Mouse (Mus musculus): Measurements from ENCODE around the gene Pinlyp.
A peak's percentile ranks its signal among the peaks of the same experiment; 100 is the strongest.
"Not testable (repeated sequence)": the region's sequence is repeated elsewhere in the genome, so short reads cannot be mapped to it uniquely, and the experiment has no call there.

The Pinlyp gene

GRCm38 (mm10) chr7:24525686-24526420 lies 20.1 kb downstream of the Pinlyp start:
- no peak for DNase-seq (ENCODE audit: low spot score in 2 of 2)

- DNase-seq (ENCODE audit: low spot score in 2 of 2) = no peak
These were observed 20.9 kb downstream of the Pinlyp start for GRCm38 (mm10) chr7:24524978-24525377.

GRCm38 (mm10) chr7:24523723-24524122 lies 22.2 kb downstream of the Pinlyp start:
- DNase-seq (ENCODE audit: low spot score in 2 of 2) = no peak

GRCm38 (mm10) chr7:24522805-24523204 lies 23.1 kb downstream of the Pinlyp start:
- no peak for DNase-seq (ENCODE audit: low spot score in 2 of 2)

- DNase-seq (ENCODE audit: low spot score in 2 of 2) = not testable (repeated sequence)
These were observed 25.9 kb downstream of the Pinlyp start for GRCm38 (mm10) chr7:24520054-24520453.

- no peak for DNase-seq (ENCODE audit: low spot score in 2 of 2)
These were observed 26.8 kb downstream of the Pinlyp start for GRCm38 (mm10) chr7:24519130-24519529.

GRCm38 (mm10) chr7:24517654-24518053 lies 28.3 kb downstream of the Pinlyp start:
- DNase-seq (ENCODE audit: low spot score in 2 of 2) = peak; percentile 49 to 65

- no peak for DNase-seq (ENCODE audit: low spot score in 2 of 2)
These were observed 28.8 kb downstream of the Pinlyp start for GRCm38 (mm10) chr7:24517077-24517476.

GRCm38 (mm10) chr7:24516319-24516718 lies 29.6 kb downstream of the Pinlyp start:
- not testable (repeated sequence) for DNase-seq (ENCODE audit: low spot score in 2 of 2)

GRCm38 (mm10) chr7:24512355-24512754 lies 33.6 kb downstream of the Pinlyp start, which contains the start of gene AC161166.1:
Gene AC161166.1, minus strand, starts transcription at chr7:24512455.
- no peak for DNase-seq (ENCODE audit: low spot score in 2 of 2)

- DNase-seq (ENCODE audit: low spot score in 2 of 2) = no peak
These were observed 38.2 kb downstream of the Pinlyp start for GRCm38 (mm10) chr7:24507726-24508114.

GRCm38 (mm10) chr7:24506838-24507725 lies 38.8 kb downstream of the Pinlyp start, which contains the start of gene Zfp428:
Gene Zfp428, plus strand, starts transcription at chr7:24507006.
- peak; percentile 78 to 83 for DNase-seq (ENCODE audit: low spot score in 2 of 2)

GRCm38 (mm10) chr7:24506476-24506837 lies 39.5 kb downstream of the Pinlyp start:
- peak; percentile 54 to 76 for DNase-seq (ENCODE audit: low spot score in 2 of 2)

- no peak for DNase-seq (ENCODE audit: low spot score in 2 of 2)
These were observed 39.9 kb downstream of the Pinlyp start for GRCm38 (mm10) chr7:24506065-24506459.

- DNase-seq (ENCODE audit: low spot score in 2 of 2) = no peak
These were observed 40.4 kb downstream of the Pinlyp start for GRCm38 (mm10) chr7:24505447-24506064.

- no peak for DNase-seq (ENCODE audit: low spot score in 2 of 2)
These were observed 41.0 kb downstream of the Pinlyp start for GRCm38 (mm10) chr7:24504868-24505267.

- DNase-seq (ENCODE audit: low spot score in 2 of 2) = no peak
These were observed 41.9 kb downstream of the Pinlyp start for GRCm38 (mm10) chr7:24504004-24504403.

- DNase-seq (ENCODE audit: low spot score in 2 of 2) = no peak
These were observed 44.4 kb downstream of the Pinlyp start for GRCm38 (mm10) chr7:24501492-24501891.

- DNase-seq (ENCODE audit: low spot score in 2 of 2) = peak in 1 of 2 experiments; percentile 53
These were observed 45.0 kb downstream of the Pinlyp start for GRCm38 (mm10) chr7:24500929-24501328.

GRCm38 (mm10) chr7:24499856-24500577 lies 45.9 kb downstream of the Pinlyp start:
- no peak for DNase-seq (ENCODE audit: low spot score in 2 of 2)

Data from right cerebral cortex, adult 2 months (tissue).